Mouse (Mus musculus): ENCODE measurements at regions not wholly inside any gene's neighbourhood (a gene's known extent, or its start where the extent isn't known, plus 50 kb on each side); places are given as distances from the start of the nearest gene placed in this dataset.

DNA sequence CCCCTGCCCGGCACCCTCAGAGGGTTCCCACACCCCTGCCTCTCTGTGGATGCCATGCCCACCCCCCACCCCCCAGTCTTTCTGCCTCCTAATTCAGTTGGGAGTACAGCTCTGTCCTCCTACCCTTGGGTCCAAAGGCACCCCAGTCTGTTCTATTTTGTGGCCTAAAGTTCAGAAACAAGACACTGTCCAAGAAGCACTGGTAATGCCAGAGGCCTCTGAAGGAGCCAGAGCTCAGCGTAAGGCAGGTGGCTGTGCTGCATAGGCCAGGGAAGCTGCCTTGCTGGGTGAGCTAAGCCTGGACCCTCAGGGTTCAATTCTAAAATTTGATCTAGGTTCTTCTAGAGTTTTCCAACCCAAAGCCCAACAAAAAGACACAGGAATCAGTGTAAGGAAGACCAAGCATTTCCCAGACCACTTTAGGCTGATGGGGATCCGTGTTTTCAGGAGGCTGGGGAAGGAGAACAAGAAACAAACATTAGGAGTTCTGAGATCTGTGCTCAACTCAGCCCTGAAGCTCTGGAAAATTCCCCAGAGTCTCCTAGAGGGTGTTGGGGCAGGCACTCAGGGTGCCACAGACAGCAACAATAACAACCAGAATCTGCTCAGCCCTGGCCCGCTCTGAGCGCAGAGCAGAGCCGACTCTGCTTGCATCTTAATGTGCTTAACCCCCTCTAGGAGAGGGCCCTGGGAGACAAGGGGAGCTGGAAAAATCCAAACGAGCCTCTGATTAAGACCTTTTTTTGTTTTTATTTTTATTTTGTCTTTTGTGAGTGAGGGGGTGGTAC is 81.0 kb downstream of the 1700001O22Rik start:
- H3K4me3 ChIP-seq (ENCODE audit: low read depth, low read length) = no peak overlapping the region
- H3K27me3 ChIP-seq (ENCODE audit: insufficient read depth, low read length) = no peaks in the 10 kb centered on the region
- no peak overlapping the region; the same call in 1 of the 2 replicates for H3K4me2 ChIP-seq
- no peaks in the 10 kb centered on the region for H3K36me3 ChIP-seq (ENCODE audit: insufficient read depth)
- H3K9ac ChIP-seq = peak overlapping the region; percentile 43
- no peak for TF ChIP-seq CTCF (IDR thresholded peaks at IDR 0.05; ENCODE audit: low read depth)
- DNase-seq (no peak), ATAC-seq (ENCODE audit: insufficient read depth) (no peak)
- WGBS = 36% methylated on average over 7 of the region's 7 CpGs
- peaks cover 71% of the 10 kb centered on the region for H3K4me1 ChIP-seq (ENCODE audit: insufficient read depth)
- peak overlapping the region; percentile 100 for H3K27ac ChIP-seq (ENCODE audit: low read depth)
- no peaks in the 10 kb centered on the region for H3K9me3 ChIP-seq (ENCODE audit: low read depth, low read length)

DNA sequence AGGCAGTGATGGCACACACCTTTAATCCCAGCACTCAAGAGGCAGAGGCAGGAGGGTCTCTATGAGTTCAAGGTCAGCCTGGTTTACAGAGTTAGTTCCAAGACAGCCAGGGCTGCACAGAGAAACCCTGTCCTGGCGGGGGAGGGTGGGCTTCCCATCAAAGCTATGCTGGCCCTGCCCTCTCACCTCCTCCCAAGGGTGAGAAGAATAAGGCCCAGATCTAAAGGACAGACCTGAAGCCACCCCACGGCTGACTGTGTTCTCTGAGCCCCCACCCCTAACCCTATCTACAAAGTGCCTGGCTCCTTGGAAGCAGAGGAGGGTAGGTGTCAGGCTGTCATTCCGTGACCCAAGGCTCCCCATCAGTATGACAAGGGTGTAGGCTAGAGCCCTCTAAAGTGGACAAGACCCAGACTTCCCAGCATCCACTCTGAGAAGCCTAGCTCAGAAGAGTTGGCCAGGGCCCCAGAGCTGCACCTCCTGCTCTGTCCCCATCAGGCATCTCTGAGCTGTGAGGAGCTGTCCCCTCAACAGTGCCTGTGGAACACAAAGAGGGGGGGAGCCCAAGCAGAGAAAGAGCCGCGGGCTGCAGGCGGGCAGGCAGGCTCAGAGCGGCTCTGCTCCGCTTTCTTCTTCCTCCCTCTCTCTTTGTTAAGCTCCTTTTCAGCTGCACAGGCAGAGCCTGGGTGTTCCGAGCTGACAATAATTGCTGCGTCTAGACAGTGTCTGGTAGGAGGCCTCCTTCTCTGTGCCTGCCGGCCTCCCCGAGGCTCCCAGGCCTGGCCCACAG is 81.8 kb downstream of the 1700001O22Rik start:
- no peak overlapping the region; the same call in 1 of the 2 replicates for H3K4me2 ChIP-seq
- 18% methylated on average over 12 of the region's 12 CpGs for WGBS
- no peak overlapping the region for H3K4me3 ChIP-seq (ENCODE audit: low read depth, low read length)
- H3K9ac ChIP-seq = peak overlapping the region; percentile 43
- peak; percentile 25; the same call in 1 of the 2 replicates for ATAC-seq (ENCODE audit: insufficient read depth)
- peak; percentile 77 for DNase-seq
- H3K27ac ChIP-seq (ENCODE audit: low read depth) = peak overlapping the region; percentile 100
- H3K27me3 ChIP-seq (ENCODE audit: insufficient read depth, low read length) = no peaks in the 10 kb centered on the region
- no peaks in the 10 kb centered on the region for H3K9me3 ChIP-seq (ENCODE audit: low read depth, low read length)
- H3K4me1 ChIP-seq (ENCODE audit: insufficient read depth) = peaks cover 79% of the 10 kb centered on the region
- TF ChIP-seq CTCF (IDR thresholded peaks at IDR 0.05; ENCODE audit: low read depth) = no peak
- no peaks in the 10 kb centered on the region for H3K36me3 ChIP-seq (ENCODE audit: insufficient read depth)

DNA sequence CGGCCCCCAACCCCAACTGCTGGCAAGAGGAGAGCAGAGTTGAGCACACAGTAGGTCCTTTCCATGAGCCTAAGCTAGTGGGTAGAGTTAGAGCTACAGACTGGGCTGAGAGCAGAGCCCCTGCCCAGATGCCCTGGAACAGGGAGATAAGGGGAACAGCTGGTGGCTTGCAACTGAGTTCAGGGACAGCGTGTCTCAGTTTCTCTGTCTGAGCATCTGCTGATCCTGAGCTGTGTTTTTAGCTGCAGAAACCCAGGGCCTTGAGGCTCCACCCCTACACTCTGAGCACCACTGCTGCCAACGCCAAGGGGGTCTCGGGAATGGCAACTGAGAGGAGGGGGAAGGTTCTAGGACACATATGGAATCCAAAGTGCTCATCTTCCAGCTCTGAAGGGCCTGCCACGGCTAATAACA is 82.4 kb downstream of the 1700001O22Rik start:
- no peak for ATAC-seq (ENCODE audit: insufficient read depth)
- WGBS = 64% methylated on average over 5 of the region's 5 CpGs

DNA sequence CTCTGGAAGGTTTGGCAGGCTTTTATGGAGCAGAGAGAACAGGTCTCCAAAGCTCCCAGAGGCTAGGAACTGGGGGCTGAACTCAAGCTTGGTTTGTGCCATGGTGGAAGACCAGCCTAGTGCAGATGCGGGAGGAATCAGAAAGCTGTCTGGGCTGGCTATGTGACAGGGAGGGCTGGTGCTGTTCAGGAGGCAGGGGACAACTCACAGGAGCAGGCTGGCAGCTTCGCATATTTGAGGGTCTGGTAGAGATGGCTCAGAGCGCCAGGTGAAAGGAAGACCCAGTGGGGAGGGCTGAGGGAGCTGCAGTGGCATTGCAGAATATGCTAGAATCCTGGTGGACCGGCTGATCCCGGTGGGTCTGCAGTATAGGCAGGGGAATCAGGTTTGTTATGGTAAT is 83.2 kb downstream of the 1700001O22Rik start:
- peak overlapping the region; percentile 38 for H3K4me3 ChIP-seq (ENCODE audit: low read depth, low read length)
- no peak for ATAC-seq (ENCODE audit: insufficient read depth)
- no peak for TF ChIP-seq CTCF (IDR thresholded peaks at IDR 0.05; ENCODE audit: low read depth)
- peak overlapping the region; percentile 86 for H3K4me2 ChIP-seq
- no peaks in the 10 kb centered on the region for H3K27me3 ChIP-seq (ENCODE audit: insufficient read depth, low read length)
- H3K27ac ChIP-seq (ENCODE audit: low read depth) = peak overlapping the region; percentile 100
- no peaks in the 10 kb centered on the region for H3K36me3 ChIP-seq (ENCODE audit: insufficient read depth)
- H3K4me1 ChIP-seq (ENCODE audit: insufficient read depth) = peaks cover 80% of the 10 kb centered on the region
- DNase-seq = no peak
- H3K9me3 ChIP-seq (ENCODE audit: low read depth, low read length) = no peaks in the 10 kb centered on the region
- peak overlapping the region; percentile 79 for H3K9ac ChIP-seq
- 51% methylated on average over 5 of the region's 5 CpGs for WGBS

More for the DNA sequence above, 82.4 kb downstream of the 1700001O22Rik start:
- DNase-seq = no peak
- no peak overlapping the region for H3K4me3 ChIP-seq (ENCODE audit: low read depth, low read length)
- H3K4me1 ChIP-seq (ENCODE audit: insufficient read depth) = peaks cover 84% of the 10 kb centered on the region
- H3K4me2 ChIP-seq = no peak overlapping the region
- H3K9ac ChIP-seq = no peak overlapping the region
- H3K9me3 ChIP-seq (ENCODE audit: low read depth, low read length) = no peaks in the 10 kb centered on the region
- no peak for TF ChIP-seq CTCF (IDR thresholded peaks at IDR 0.05; ENCODE audit: low read depth)
- no peaks in the 10 kb centered on the region for H3K36me3 ChIP-seq (ENCODE audit: insufficient read depth)
- H3K27ac ChIP-seq (ENCODE audit: low read depth) = peak overlapping the region; percentile 100
- no peaks in the 10 kb centered on the region for H3K27me3 ChIP-seq (ENCODE audit: insufficient read depth, low read length)

DNA sequence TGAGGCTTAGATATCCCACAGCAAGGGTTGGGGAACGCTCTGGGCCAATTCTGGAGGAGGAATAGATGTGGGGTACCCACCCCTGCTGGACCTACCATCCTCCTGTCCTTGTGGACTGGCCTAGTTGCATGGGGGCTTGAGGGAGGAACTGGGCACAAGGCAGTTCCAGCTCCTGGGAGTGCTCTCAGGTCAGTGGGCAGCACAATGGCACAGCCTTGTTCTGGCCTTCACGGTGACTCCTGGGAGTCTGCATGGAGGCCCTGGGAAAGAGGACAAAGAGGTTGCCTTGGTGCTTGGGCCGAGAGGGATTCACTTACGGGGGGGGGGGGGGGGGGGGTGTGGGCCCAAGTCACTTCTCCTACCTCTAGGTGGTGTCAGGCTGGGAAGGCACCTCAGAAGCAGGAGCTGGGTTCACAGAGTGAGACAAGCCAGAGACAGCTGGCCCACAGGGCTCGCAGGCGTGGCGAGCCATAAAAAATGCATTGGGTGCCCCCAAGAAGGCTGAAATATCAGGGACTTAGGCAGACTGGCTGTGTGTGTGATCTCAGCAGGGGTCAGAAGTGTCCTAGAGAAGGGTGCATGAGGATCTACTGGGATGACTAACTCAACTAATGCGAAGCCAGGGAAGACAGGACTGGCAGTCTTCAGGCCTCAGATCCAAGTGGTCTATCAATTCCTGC is 83.7 kb downstream of the 1700001O22Rik start:
- Histone ChIP-seq H3K4me3 (ENCODE audit: low read depth, low read length) (peak overlapping the region; percentile 38), H3K4me1 (ENCODE audit: insufficient read depth) (peaks cover 76% of the 10 kb centered on the region), H3K9ac (peak overlapping the region; percentile 79), H3K36me3 (ENCODE audit: insufficient read depth) (no peaks in the 10 kb centered on the region), H3K9me3 (ENCODE audit: low read depth, low read length) (no peaks in the 10 kb centered on the region), H3K4me2 (peak overlapping the region; percentile 86), H3K27me3 (ENCODE audit: insufficient read depth, low read length) (no peaks in the 10 kb centered on the region), H3K27ac (ENCODE audit: low read depth) (peak overlapping the region; percentile 100)
- DNase-seq (no peak), ATAC-seq (ENCODE audit: insufficient read depth) (no peak)
- WGBS = 22% methylated on average over 8 of the region's 8 CpGs
- no peak for TF ChIP-seq CTCF (IDR thresholded peaks at IDR 0.05; ENCODE audit: low read depth)

DNA sequence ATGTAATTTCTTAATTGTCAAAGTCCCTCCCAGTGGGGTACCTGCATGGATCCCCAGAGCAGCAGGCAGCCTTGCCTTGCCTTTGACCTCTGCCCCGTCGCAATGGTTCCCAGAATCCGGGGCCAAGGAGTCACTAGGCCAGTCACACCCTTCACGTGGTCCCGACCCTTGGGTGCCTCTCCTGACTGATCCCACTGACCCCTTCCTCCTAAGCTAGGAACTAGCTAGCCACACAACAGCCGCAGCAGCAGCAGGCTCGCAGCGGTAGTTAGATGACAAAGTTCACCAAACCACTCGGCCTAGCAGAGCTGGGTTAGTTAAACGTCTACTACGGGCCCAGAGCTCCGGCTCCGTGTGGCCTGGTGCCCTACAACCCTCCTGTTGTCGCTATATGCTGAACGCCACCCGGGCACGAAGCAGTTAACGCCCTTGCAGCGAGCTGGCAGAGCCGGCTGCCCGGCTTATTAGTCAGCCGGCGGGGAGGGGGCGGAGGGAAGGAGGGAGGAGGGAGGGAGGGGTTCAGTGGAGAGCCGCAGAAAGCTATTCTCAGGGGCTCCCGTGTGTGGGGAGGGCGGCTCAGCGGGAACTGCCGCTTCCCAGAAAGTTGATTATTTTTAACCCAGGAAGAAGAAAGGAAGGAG is 84.6 kb downstream of the 1700001O22Rik start:
- Histone ChIP-seq H3K4me1 (ENCODE audit: insufficient read depth) (peaks cover 71% of the 10 kb centered on the region), H3K4me3 (ENCODE audit: low read depth, low read length) (peak overlapping the region; percentile 38), H3K27ac (ENCODE audit: low read depth) (peak overlapping the region; percentile 100), H3K27me3 (ENCODE audit: insufficient read depth, low read length) (no peaks in the 10 kb centered on the region), H3K9me3 (ENCODE audit: low read depth, low read length) (no peaks in the 10 kb centered on the region), H3K9ac (peak overlapping the region; percentile 79), H3K36me3 (ENCODE audit: insufficient read depth) (no peaks in the 10 kb centered on the region), H3K4me2 (peak overlapping the region; percentile 86)
- ATAC-seq (ENCODE audit: insufficient read depth) (peak; percentile 57), DNase-seq (peak; percentile 96)
- 0 out of 2 replicates have a peak, but pooled peaks have one; percentile 0 for TF ChIP-seq CTCF (IDR thresholded peaks at IDR 0.05; ENCODE audit: low read depth)
- WGBS = under 1% methylated on average over 29 of the region's 29 CpGs
